Mouse (Mus musculus): Measurements from ENCODE around the gene Rbp4. TPM values are rescaled to one million over a fixed set of nuclear protein-coding genes. Genes with fewer than 3 reads are reported as not detected.
A peak's percentile ranks its signal among the peaks of the same experiment; 100 is the strongest.

The Rbp4 gene
- polyA plus RNA-seq (2015; fragmentation: Nextera tagmentation; extraction: Ambion mirVana) = 7,568 and 8,084 TPM in 2 replicates

DNA sequence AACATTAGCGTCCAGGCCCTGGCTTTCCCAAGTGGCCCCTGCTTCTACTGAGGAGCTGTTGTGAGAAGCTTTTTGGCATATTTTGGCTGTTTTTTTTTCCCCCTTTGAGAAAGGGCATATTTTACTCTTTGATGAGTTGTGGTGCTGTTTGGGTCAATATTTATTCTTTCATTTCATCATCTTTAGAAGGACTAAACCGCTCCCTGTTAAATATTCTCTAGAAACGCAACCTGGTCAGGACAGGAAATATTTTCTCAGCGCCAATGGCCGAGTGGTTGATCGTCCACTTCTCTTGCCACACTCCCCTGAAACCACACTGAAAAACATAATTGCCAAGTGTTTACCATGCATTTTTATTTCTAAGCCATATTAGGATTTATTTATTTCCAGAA is at the start of gene Rbp4:
Gene Rbp4 (minus strand): TSS at position 63 of the 392 bp plus-strand sequence.
- Histone ChIP-seq H3K4me1 (ENCODE audit: insufficient read depth) (peaks cover 3% of the 10 kb centered on the region; the same call in 1 of the 2 replicates), H3K27me3 (ENCODE audit: insufficient read depth, low read length) (peaks cover 10% of the 10 kb centered on the region; the same call in 1 of the 2 replicates), H3K9ac (replicated peaks) (peak within 1 kb of the TSS; percentile 71), H3K4me3 (ENCODE audit: low read depth, low read length) (peak within 1 kb of the TSS; percentile 46), H3K4me2 (ENCODE audit: low read depth, low read length) (peak within 1 kb of the TSS; percentile 69), H3K36me3 (replicated peaks; ENCODE audit: insufficient read depth, low read length) (no peaks in the 10 kb centered on the region), H3K9me3 (ENCODE audit: low read length) (no peaks in the 10 kb centered on the region), H3K27ac (ENCODE audit: low read depth) (peak within 1 kb of the TSS; percentile 100)
- 47% methylated on average over 6 of the region's 6 CpGs for WGBS (ENCODE audit: insufficient replicate concordance)
- ATAC-seq (peak; percentile 62), DNase-seq (no peak)
- TF ChIP-seq CTCF (IDR thresholded peaks at IDR 0.05; ENCODE audit: low read depth) (no peak), EP300 (IDR thresholded peaks at IDR 0.05; ENCODE audit: low read depth) (0 out of 2 replicates have a peak, but pooled peaks have one; percentile 41)

DNA sequence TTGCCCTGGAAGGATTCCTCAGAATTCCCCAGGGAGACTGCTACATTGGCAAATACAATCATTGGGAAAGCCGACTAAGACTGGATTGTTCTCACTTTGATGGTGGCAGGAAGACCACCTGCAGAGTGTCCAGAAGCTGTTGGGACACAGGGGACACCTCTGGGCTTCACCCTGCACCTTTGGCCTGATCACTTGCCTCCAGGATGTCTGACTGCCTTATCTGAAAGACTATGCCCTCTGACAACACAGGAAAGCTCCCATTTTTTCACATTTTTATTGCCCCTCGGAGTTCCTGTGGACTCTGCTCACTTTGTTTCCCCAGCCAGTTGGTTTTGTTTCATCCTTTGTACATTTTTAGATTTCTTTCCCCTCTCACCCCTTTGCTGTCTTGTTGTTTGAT is 39.6 kb upstream of the Rbp4 start:
- Histone ChIP-seq H3K4me1 (ENCODE audit: insufficient read depth) (0 out of 2 replicates have a peak, but pooled peaks cover 3% of the 10 kb centered on the region), H3K9me3 (ENCODE audit: low read length) (peaks cover 5% of the 10 kb centered on the region), H3K27ac (ENCODE audit: low read depth) (0 out of 2 replicates have a peak overlapping the region, but pooled peaks have one; percentile 7), H3K27me3 (ENCODE audit: insufficient read depth, low read length) (no peaks in the 10 kb centered on the region), H3K9ac (replicated peaks) (0 out of 2 replicates have a peak overlapping the region, but pooled peaks have one; percentile 21), H3K36me3 (replicated peaks; ENCODE audit: insufficient read depth, low read length) (no peaks in the 10 kb centered on the region; the same call in 1 of the 2 replicates), H3K4me3 (ENCODE audit: low read depth, low read length) (no peak overlapping the region), H3K4me2 (ENCODE audit: low read depth, low read length) (peak overlapping the region; percentile 62)
- 10% methylated on average over 2 of the region's 2 CpGs for WGBS (ENCODE audit: insufficient replicate concordance)
- TF ChIP-seq EP300 (IDR thresholded peaks at IDR 0.05; ENCODE audit: low read depth) (no peak), CTCF (IDR thresholded peaks at IDR 0.05; ENCODE audit: low read depth) (no peak)
- DNase-seq (no peak), ATAC-seq (no peak)

DNA sequence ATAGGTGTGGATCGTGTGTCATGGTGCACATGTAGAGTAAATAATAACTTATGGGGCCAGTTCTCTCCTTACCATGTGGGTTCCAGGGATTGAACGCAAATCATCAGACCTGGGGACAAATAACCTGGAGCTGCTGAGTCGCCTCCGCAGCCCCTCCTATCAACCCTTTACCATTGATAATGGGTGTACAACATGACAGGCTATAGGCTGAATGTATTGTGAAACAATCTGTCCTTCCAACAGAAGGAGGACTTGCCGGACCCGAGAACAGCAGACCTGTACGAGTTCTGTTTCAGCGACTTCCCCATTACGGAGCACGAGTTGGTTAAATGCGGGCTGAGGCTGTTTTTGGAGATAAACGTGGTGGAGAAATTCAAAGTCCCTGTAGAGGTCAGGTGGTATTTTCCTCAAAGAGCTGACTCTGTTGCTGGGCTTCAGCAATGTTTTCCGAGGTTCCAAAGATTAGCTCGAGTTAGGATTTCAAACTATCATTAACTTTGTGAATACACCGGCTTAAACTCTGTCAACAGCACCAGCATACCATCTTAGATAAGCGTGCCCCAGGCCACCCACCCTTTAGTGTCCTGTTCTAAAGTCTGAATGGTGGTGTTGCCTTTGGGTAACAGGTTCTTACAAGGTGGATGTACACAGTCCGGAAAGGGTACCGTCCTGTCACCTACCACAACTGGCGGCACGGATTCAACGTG is 36.7 kb upstream of the Rbp4 start:
- Histone ChIP-seq H3K4me3 (ENCODE audit: low read depth, low read length) (peak overlapping the region; percentile 37), H3K9ac (replicated peaks) (peak overlapping the region; percentile 30; the same call in 1 of the 2 replicates), H3K9me3 (ENCODE audit: low read length) (no peaks in the 10 kb centered on the region), H3K4me1 (ENCODE audit: insufficient read depth) (0 out of 2 replicates have a peak, but pooled peaks cover 3% of the 10 kb centered on the region), H3K27ac (ENCODE audit: low read depth) (peak overlapping the region; percentile 81), H3K27me3 (ENCODE audit: insufficient read depth, low read length) (no peaks in the 10 kb centered on the region), H3K4me2 (ENCODE audit: low read depth, low read length) (peak overlapping the region; percentile 62), H3K36me3 (replicated peaks; ENCODE audit: insufficient read depth, low read length) (no peaks in the 10 kb centered on the region)
- 60% methylated on average over 21 of the region's 21 CpGs for WGBS (ENCODE audit: insufficient replicate concordance)
- TF ChIP-seq CTCF (IDR thresholded peaks at IDR 0.05; ENCODE audit: low read depth) (no peak), EP300 (IDR thresholded peaks at IDR 0.05; ENCODE audit: low read depth) (no peak; the same call in 1 of the 2 replicates)
- DNase-seq (peak; percentile 37), ATAC-seq (peak; percentile 80)

DNA sequence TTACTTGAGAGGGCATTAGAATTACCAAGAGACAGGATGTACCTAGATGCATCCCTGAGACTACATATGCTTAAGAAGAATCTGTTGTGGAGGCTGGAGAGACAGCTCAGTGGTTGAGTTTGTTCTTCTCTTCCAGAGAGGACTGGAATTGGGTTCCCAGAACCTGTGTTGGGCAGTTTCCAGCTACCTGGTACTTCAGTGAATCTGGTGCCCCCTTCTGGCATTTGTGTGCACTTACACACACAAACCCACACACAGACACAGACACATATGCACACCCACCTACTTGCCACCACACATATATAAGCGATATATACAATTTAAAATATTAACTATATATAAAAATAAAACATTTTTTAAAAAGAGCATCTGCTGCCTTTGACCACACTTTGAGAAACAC is 31.2 kb upstream of the Rbp4 start:
- no peaks in the 10 kb centered on the region for H3K4me1 ChIP-seq (ENCODE audit: insufficient read depth)
- no peak for ATAC-seq
- H3K27me3 ChIP-seq (ENCODE audit: insufficient read depth, low read length) = no peaks in the 10 kb centered on the region
- WGBS (ENCODE audit: insufficient replicate concordance) = 87% methylated on average over 1 of the region's 1 CpGs
- H3K9me3 ChIP-seq (ENCODE audit: low read length) = no peaks in the 10 kb centered on the region
- no peak for TF ChIP-seq EP300 (IDR thresholded peaks at IDR 0.05; ENCODE audit: low read depth)
- peak; percentile 15; the same call in 1 of the 2 replicates for TF ChIP-seq CTCF (IDR thresholded peaks at IDR 0.05; ENCODE audit: low read depth)
- H3K36me3 ChIP-seq (replicated peaks; ENCODE audit: insufficient read depth, low read length) = no peaks in the 10 kb centered on the region
- H3K4me2 ChIP-seq (ENCODE audit: low read depth, low read length) = no peak overlapping the region
- no peak overlapping the region for H3K27ac ChIP-seq (ENCODE audit: low read depth)
- H3K9ac ChIP-seq (replicated peaks) = no peak overlapping the region
- H3K4me3 ChIP-seq (ENCODE audit: low read depth, low read length) = no peak overlapping the region
- DNase-seq = no peak

DNA sequence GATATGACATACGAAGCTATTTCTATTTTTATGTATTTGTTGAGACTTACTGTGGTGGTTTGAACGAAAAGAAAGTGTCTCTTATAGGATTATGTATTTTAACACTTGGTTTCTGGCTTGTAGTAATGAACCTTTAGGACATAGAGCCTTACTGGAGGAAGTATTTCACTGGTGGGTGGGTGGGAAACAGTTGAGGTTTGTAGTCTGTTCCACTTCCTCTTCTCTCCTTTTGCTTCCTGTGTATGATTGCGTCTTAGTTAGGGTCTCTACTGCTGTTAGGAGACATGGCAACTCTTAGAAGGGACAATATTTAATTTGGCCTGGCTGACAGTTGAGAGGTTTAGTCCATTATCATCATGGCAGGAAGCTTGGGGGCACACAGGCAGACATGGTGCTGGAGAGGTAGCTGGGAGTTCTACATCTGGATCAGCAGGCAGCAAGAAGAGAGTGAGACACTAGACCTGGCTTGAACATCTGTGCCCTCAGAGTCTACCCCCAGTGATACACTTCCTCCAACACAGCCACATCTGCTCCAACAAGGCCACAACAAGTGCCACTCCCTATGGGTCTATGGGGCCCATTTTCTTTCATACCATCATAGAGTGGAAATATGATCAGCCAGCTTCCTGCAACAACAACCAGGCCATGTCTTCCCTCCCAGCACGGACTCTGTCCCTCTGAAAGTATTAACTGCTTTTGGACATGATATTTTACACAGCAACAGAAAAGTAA is 18.6 kb upstream of the Rbp4 start:
- Histone ChIP-seq H3K4me1 (ENCODE audit: insufficient read depth) (no peaks in the 10 kb centered on the region), H3K27me3 (ENCODE audit: insufficient read depth, low read length) (no peaks in the 10 kb centered on the region), H3K4me3 (ENCODE audit: low read depth, low read length) (no peak overlapping the region), H3K36me3 (replicated peaks; ENCODE audit: insufficient read depth, low read length) (no peaks in the 10 kb centered on the region), H3K9me3 (ENCODE audit: low read length) (no peaks in the 10 kb centered on the region), H3K9ac (replicated peaks) (no peak overlapping the region), H3K27ac (ENCODE audit: low read depth) (0 out of 2 replicates have a peak overlapping the region, but pooled peaks have one; percentile 25), H3K4me2 (ENCODE audit: low read depth, low read length) (no peak overlapping the region)
- DNase-seq (no peak), ATAC-seq (peak; percentile 43; the same call in 1 of the 2 replicates)
- WGBS (ENCODE audit: insufficient replicate concordance) = 34% methylated on average over 4 of the region's 4 CpGs
- no peak for TF ChIP-seq EP300 (IDR thresholded peaks at IDR 0.05; ENCODE audit: low read depth)
- TF ChIP-seq CTCF (IDR thresholded peaks at IDR 0.05; ENCODE audit: low read depth) = no peak

DNA sequence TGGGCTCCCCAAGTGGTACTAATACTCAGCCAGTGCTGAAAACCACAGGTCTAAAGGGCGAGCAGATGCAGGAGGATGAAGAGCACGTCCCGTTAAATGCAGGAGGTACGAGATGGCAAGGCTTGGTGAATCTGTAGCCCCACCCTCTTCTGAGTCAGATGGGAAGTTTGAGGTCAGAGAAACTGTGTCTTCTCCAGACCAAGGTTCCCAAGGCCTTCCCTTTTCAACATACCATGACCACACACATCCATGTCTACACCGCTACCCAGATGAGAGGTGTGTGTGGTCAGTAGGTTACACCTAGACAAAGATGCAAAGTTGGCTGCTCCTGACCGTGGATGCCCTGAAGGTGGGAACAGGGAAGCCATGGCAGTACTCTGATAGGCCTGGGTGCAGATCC is 9.7 kb upstream of the Rbp4 start:
- no peak for DNase-seq
- no peak for ATAC-seq
- TF ChIP-seq EP300 (IDR thresholded peaks at IDR 0.05; ENCODE audit: low read depth) = no peak
- no peak for TF ChIP-seq CTCF (IDR thresholded peaks at IDR 0.05; ENCODE audit: low read depth)
- WGBS (ENCODE audit: insufficient replicate concordance) = 56% methylated on average over 6 of the region's 6 CpGs
- Histone ChIP-seq H3K27ac (ENCODE audit: low read depth) (peak overlapping the region; percentile 76), H3K4me2 (ENCODE audit: low read depth, low read length) (0 out of 2 replicates have a peak overlapping the region, but pooled peaks have one; percentile 26), H3K4me1 (ENCODE audit: insufficient read depth) (peaks cover 8% of the 10 kb centered on the region), H3K4me3 (ENCODE audit: low read depth, low read length) (no peak overlapping the region), H3K27me3 (ENCODE audit: insufficient read depth, low read length) (no peaks in the 10 kb centered on the region), H3K9ac (replicated peaks) (no peak overlapping the region), H3K36me3 (replicated peaks; ENCODE audit: insufficient read depth, low read length) (no peaks in the 10 kb centered on the region), H3K9me3 (ENCODE audit: low read length) (no peaks in the 10 kb centered on the region)

All from liver, postnatal 0 days (tissue).